Mouse (Mus musculus) ES-Bruce4 (cell line): ENCODE data around the gene Slc22a26. TPM values are rescaled to one million over a fixed set of nuclear protein-coding genes. Genes with fewer than 3 reads are reported as not detected.

ENCODE experiments used
- H3K27ac ChIP-seq: 2 replicates; pipeline ENCODE4 v1.5.1; 2012; ENCODE audit warnings: low read length, inconsistent platforms; ENCODE audit not compliant: insufficient read depth
- H3K27me3 ChIP-seq: 2 replicates; pipeline ENCODE4 v1.6.1; 2012; ENCODE audit warnings: mild to moderate bottlenecking, low read length, inconsistent platforms; ENCODE audit not compliant: control insufficient read depth, poor library complexity, insufficient read depth, severe bottlenecking
- H3K36me3 ChIP-seq: 2 replicates; pipeline ENCODE4 v1.6.1; 2012; ENCODE audit warnings: inconsistent platforms, mild to moderate bottlenecking, low read length, moderate library complexity; ENCODE audit not compliant: control insufficient read depth, poor library complexity, insufficient read depth, severe bottlenecking
- H3K4me1 ChIP-seq: one replicate; pipeline ENCODE4 v1.8.1; 2011; ENCODE audit warnings: low read length; ENCODE audit not compliant: control insufficient read depth, insufficient read depth
- H3K4me3 ChIP-seq: 2 replicates; pipeline ENCODE4 v1.5.1; 2011; ENCODE audit warnings: low read depth, mild to moderate bottlenecking, low read length
- H3K9ac ChIP-seq: 2 replicates; pipeline ENCODE4 v1.6.1; 2012; ENCODE audit warnings: low read depth, mild to moderate bottlenecking, inconsistent platforms; ENCODE audit not compliant: poor library complexity, severe bottlenecking
- H3K9me3 ChIP-seq: replicated peaks from 2 replicates; pipeline ENCODE4 v1.6.1; 2012; ENCODE audit warnings: mild to moderate bottlenecking, low read length, inconsistent platforms; ENCODE audit not compliant: control insufficient read depth, poor library complexity, insufficient read depth, severe bottlenecking
- CTCF ChIP-seq: IDR thresholded peaks from one replicate; pipeline ENCODE4 v1.8.1; 2011; ENCODE audit warnings: low read depth, low read length
- EP300 ChIP-seq: IDR thresholded peaks from 2 replicates; pipeline ENCODE4 v1.6.1; 2011; ENCODE audit warnings: low read depth, low read length; ENCODE audit not compliant: insufficient read depth
- POLR2A ChIP-seq: IDR thresholded peaks from one replicate; pipeline ENCODE4 v1.8.1; 2011; ENCODE audit warnings: low read length; ENCODE audit not compliant: insufficient read depth
- polyA plus RNA-seq: library from polyadenylated mRNA; stranded (reverse); fragments of >200 nt; gene quantifications from 2 replicates; pipeline ENCODE4 v1.2.4, GENCODE M21; 2011; ENCODE audit warnings: low read depth; ENCODE audit not compliant: missing spikeins, insufficient read depth, insufficient read length

Gene Slc22a26
- not detected in 2 replicates for polyA plus RNA-seq

- TF ChIP-seq CTCF (no peak), POLR2A (no peak), EP300 (no peak)
- Histone ChIP-seq H3K27me3 (no peaks in the 10 kb centered on the region), H3K4me1 (no peaks in the 10 kb centered on the region)
These were observed at the start of gene Slc22a26 for GRCm38 (mm10) chr19:7802571-7802970. Gene Slc22a26, minus strand, starts transcription at chr19:7802667.

GRCm38 (mm10) chr19:7829851-7830250 lies 27.4 kb upstream of the Slc22a26 start:
- no peak overlapping the region for H3K4me3 ChIP-seq
- H3K9ac ChIP-seq = no peak overlapping the region
- H3K27ac ChIP-seq = no peak overlapping the region
- H3K4me1 ChIP-seq = no peaks in the 10 kb centered on the region
- H3K9me3 ChIP-seq = no peaks in the 10 kb centered on the region
- H3K36me3 ChIP-seq = no peaks in the 10 kb centered on the region
- H3K27me3 ChIP-seq = no peaks in the 10 kb centered on the region
- TF ChIP-seq EP300 = no peak
- TF ChIP-seq POLR2A = no peak
- no peak for TF ChIP-seq CTCF

More at GRCm38 (mm10) chr19:7802571-7802970, at the start of gene Slc22a26:
- H3K9ac ChIP-seq = no peak within 1 kb of the TSS
- no peak within 1 kb of the TSS for H3K4me3 ChIP-seq
- no peak within 1 kb of the TSS for H3K27ac ChIP-seq
- no peaks in the 10 kb centered on the region for H3K9me3 ChIP-seq
- no peaks in the 10 kb centered on the region for H3K36me3 ChIP-seq

GRCm38 (mm10) chr19:7790571-7790970 lies 11.9 kb downstream of the Slc22a26 start:
- no peak overlapping the region for H3K27ac ChIP-seq
- TF ChIP-seq CTCF (no peak), EP300 (no peak), POLR2A (no peak)
- H3K4me1 ChIP-seq = no peaks in the 10 kb centered on the region
- no peaks in the 10 kb centered on the region for H3K36me3 ChIP-seq
- H3K4me3 ChIP-seq = no peak overlapping the region
- no peaks in the 10 kb centered on the region for H3K27me3 ChIP-seq
- no peaks in the 10 kb centered on the region for H3K9me3 ChIP-seq
- no peak overlapping the region for H3K9ac ChIP-seq

GRCm38 (mm10) chr19:7775306-7775705 lies 27.2 kb downstream of the Slc22a26 start:
- Histone ChIP-seq H3K9me3 (no peaks in the 10 kb centered on the region), H3K27me3 (no peaks in the 10 kb centered on the region), H3K36me3 (no peaks in the 10 kb centered on the region), H3K9ac (no peak overlapping the region), H3K27ac (no peak overlapping the region), H3K4me1 (no peaks in the 10 kb centered on the region), H3K4me3 (no peak overlapping the region)
- TF ChIP-seq EP300 (no peak), CTCF (no peak), POLR2A (no peak)

DNA sequence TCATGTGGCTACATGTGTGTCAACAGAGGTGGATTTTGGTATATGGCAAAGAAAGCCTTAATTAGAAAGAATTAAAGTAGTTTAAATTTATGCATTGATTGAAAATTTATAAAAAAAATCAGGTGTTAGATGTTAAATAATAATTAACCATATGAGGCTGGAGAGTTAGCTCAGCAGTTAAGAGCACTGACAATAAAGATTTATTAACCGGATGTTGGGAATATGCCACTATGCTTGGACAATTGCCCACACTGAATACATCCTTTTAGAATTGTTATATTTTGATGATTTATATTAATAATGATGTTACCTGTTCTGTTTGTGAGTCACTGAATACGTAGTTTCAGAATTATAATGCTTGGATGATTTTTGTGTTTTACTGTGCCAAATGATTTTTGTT lies 36.3 kb downstream of the Slc22a26 start:
- Histone ChIP-seq H3K9ac (no peak overlapping the region), H3K27me3 (no peaks in the 10 kb centered on the region)

DNA sequence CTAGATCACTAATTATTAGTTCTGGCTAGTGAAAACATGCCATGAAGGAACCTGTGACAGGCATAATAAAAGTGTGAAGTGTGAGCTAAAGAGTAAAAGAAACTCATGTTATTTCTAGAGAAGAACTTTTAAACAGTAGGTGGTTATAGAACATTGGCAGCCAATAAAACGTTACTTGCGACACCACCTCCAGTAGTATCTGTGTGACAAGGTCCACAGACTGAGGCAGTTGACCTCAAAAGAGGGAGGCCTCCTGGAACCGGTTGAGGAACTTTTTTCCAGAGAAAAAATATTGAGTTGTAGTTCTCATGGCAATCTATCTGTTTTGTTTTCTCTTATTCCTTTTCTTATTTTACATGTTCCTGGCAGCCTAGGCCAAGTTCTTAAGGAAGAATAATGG lies 36.9 kb downstream of the Slc22a26 start:
- H3K27ac ChIP-seq = no peak overlapping the region
- H3K27me3 ChIP-seq = no peaks in the 10 kb centered on the region
- H3K4me1 ChIP-seq = no peaks in the 10 kb centered on the region
- H3K9me3 ChIP-seq = no peaks in the 10 kb centered on the region
- no peaks in the 10 kb centered on the region for H3K36me3 ChIP-seq
- H3K9ac ChIP-seq = no peak overlapping the region
- no peak overlapping the region for H3K4me3 ChIP-seq
- TF ChIP-seq CTCF = no peak
- TF ChIP-seq POLR2A = no peak
- TF ChIP-seq EP300 = no peak

More for the DNA sequence above, 36.3 kb downstream of the Slc22a26 start:
- TF ChIP-seq EP300 (no peak), POLR2A (no peak), CTCF (no peak)
- H3K4me3 ChIP-seq = no peak overlapping the region
- H3K27ac ChIP-seq = no peak overlapping the region
- no peaks in the 10 kb centered on the region for H3K9me3 ChIP-seq
- no peaks in the 10 kb centered on the region for H3K36me3 ChIP-seq
- no peaks in the 10 kb centered on the region for H3K4me1 ChIP-seq
